Mouse (Mus musculus) fibroblast of lung, adult 2 months (primary cell): Measurements from ENCODE around the gene Gm11639.
"Not testable (repeated sequence)": the region's sequence is repeated elsewhere in the genome, so short reads cannot be mapped to it uniquely, and the experiment has no call there.

Source experiments
- DNase-seq: peaks from one replicate; pipeline ENCODE4 v3.0.0-alpha.2; 2011; ENCODE audit warnings: low read depth

Gm11639 gene

DNA sequence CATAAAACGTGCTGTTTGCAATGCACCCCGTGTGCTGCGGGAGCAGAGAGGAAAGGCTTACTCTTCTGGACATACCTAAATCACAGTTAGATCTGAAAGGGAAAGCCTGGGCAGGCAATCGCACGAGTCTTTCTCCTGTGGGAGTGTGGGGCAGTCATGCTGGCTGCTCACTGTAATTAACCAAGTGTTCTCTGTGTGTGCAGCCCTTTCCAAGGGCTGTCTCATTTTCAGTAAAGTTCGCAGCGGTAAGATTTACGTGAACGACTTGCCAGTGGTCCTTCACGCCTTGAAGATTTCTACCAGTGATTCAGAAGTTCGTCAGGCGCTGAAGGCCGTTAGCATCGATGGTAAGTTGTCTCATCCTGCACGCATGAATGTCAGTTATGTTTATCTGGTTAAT is 18.6 kb downstream of the Gm11639 start:
- DNase-seq: no peak

DNA sequence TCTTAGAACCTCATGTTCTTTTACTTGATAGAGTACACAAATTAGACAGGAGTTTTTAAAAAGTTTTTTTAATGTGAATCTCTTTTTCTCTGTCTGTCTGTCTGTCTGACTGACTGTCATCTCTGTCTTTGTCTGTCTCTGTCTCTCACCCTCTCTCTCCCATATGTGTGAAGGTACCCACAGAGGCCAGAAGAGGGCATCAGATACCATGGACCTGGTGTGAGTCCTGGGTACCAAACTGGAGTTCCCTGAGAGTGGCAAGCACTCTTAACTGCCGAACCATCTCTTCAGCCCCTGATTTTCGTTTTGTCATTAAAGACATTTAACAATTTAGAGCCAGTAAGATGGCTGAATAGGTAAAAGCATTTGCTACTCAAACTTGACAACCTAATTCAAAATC is 21.6 kb downstream of the Gm11639 start:
- no peak for DNase-seq

DNA sequence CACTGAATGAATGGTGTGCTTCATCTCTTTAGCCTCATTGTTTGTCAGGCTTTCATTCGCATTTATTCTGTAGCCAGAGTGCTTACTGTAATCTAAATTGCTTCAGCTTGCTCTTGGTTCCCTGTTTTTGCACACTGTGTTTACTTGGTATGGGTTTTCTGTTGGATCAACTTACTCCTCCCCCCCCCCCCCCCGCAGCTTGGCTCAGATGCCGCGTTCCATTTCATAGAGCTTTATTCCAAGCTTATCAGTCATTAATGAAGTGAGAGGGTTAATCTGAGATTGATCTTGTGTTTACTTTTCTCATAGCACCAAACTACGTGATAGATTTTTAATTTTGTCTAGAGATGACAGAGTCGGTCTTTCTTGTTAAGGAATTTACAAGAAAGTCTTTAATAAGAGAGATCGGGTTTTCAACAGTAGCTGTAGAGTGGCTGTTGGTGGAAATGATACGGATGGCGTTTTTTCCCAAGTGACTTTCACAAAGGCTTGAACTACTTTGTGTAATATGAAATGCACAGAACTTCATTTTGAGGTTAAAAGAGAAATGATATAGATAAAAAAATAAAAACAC is 59.6 kb downstream of the Gm11639 start:
- DNase-seq: no peak

DNA sequence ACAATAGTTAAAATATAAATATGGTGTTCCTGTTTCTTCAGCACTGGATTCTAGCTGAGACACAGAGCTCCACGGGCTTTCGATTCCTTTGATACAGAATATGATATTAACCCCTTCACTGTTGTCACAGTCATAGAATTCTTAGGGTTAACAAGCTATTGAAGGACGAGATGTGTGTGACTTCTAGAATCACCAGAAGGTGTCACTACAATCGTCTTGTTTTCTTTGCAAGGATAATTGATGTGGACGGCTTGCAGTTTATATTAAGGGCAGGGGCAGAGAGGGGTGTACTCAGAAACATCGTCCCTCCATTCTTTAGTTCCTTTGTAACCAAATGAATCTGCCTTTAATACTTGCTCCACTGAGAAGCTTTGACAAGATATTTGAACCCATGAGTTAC is 80.3 kb downstream of the Gm11639 start:
- no peak for DNase-seq

DNA sequence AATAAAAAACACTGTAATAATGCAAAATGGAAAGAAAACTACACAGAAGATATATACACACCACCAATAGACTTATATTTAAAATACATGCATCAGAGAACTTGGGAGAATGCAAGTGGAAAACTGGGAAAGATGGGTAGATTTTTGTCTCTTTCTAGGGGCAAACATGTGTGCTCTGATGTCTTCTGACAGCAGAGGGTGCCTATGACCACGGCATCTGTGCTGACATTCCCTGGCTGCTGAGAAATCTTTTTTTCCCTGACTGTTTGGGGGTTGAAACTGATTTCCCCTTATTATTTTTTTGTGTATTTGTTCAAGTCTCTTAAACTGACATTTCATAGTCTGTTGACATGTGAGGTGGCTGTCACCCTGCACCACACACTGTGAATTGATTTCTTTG is 81.6 kb downstream of the Gm11639 start:
- no peak for DNase-seq

DNA sequence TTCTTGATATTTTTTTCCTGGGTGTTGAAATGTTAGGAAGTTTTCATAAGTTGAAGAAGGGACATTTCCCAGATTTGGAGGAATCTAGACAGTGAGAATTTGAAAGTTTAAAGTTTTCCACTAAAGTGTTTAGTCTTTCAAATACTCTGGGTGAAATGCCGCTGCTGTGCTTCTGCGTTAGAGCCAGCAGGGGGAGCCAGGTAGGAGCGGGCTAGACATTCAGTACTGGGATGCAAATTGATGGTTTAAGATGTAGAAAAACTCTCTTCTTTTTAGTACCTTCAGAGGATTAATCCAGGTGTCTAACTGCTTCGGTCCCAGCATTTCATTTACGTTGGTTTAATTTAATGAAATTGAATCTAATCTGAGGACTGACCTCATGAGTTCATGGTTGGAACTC is 82.6 kb downstream of the Gm11639 start:
- peak; percentile 8 for DNase-seq

DNA sequence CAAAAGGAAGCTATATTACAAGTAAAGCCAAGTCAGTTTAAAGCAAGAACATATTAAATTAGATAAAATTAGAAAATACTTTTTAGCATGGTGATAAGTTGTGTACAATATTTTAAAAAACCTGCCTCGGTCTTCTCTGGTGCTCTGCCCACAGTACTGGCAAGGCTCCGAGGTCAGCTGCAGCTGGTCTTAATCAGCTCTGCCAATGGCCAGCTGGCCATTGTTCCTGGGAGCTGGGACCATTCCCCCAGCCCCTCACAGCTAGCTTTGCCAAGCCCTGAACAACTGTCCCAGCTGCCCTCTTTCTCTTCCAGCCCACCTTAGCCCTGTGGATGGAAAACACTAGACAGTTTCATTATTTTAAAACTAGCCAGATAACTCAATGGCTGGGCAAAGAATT is 93.3 kb downstream of the Gm11639 start:
- DNase-seq: no peak

DNA sequence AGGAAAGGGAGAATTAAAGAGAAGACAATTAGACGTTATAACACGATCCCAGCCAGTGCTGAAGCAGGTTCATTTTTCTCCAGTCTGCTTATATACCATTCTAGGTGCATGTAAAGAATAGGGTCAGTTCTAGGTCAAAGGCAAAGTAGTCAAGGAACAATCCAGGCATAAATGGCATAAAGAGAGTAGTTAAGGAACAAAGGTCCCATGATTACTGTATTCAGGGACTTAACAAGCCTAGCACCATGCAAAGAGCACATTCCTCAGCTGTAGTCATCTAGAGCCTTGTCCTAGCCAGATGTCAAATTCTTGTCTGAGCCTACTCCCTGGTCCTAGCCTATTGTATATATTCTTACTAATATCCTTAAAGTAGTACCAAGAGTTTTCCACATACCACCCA is 259.2 kb downstream of the Gm11639 start:
- DNase-seq: no peak

DNA sequence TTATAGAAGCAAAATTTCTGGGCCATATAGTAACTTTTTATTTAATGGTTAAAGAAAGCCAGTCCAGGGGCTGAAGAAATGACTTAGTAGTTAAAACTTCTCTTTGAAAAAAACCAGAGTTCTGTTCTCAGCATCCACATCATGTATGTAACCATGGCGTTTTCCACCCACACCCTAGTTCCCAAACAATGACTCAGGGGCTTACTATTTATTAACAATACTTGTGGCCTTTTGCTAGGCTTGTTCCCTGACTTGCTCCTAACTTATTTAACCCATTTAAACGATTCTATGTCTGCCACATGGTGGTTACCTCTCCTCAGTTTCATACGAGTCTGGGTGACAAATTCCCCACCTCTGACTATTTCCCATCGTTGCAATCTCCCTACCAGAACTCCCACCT is 266.8 kb downstream of the Gm11639 start:
- peak; percentile 25 for DNase-seq

DNA sequence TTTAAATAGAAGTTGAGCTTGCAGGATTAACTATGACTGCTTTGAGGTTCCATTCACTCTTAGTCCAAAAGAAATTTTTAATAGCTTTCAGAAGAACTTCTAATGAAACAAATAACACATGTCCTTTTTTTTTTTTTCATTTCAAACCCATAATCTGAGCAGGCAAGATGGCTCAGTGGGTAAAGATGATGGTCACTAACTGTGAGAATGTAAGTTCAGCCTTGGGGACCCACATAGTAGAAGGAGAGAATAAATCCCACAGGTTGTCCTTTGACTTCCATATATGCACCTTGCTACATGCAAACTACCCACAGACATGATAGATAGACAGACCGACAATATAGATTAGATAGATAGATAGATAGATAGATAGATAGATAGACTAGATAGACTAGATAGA is 282.4 kb downstream of the Gm11639 start:
- DNase-seq: no peak

DNA sequence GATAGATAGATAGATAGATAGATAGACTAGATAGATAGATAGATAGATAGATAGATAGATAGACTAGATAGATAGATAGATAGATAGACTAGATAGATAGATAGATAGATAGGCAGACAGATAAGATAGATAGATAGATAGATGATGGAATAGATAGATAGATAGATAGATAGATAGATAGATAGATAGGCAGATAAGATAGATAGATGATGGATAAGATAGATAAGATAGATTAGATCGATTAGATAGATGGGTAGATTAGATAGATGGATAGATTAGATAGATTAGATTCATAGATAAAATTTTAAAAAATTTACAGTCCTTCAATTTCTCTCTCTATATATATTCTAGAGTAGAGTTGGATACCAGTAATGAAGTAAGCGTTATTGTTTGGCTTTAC is 282.9 kb downstream of the Gm11639 start:
- no peak for DNase-seq

GRCm38 (mm10) chr11:104971322-104971721 is 285.8 kb downstream of the Gm11639 start:
- DNase-seq: no peak

GRCm38 (mm10) chr11:104972480-104972879 is 287.0 kb downstream of the Gm11639 start:
- no peak for DNase-seq

- no peak for DNase-seq
Measured at GRCm38 (mm10) chr11:104977976-104978375, 292.5 kb downstream of the Gm11639 start.

- DNase-seq: no peak
Measured at GRCm38 (mm10) chr11:104981342-104982055, 296.0 kb downstream of the Gm11639 start.

DNA sequence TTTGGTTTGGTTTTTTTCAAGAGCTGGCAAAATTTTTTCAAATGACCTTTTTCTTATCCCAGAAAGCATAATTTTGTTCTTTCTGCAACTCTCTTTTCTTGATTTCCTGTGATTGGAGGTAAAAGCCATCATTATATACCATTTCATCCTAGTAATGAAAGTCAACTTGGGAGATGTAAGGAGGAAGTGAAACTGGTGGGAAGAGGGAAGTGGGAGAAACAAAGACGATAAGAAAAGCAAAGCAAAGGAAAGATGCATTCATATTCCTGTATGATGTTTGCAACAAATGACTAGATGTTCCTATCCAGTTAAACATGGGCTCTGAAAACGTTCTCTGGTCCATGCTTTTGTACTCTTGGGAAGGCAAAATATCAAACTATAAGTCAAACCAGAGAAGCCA is 323.7 kb downstream of the Gm11639 start:
- DNase-seq: no peak

DNA sequence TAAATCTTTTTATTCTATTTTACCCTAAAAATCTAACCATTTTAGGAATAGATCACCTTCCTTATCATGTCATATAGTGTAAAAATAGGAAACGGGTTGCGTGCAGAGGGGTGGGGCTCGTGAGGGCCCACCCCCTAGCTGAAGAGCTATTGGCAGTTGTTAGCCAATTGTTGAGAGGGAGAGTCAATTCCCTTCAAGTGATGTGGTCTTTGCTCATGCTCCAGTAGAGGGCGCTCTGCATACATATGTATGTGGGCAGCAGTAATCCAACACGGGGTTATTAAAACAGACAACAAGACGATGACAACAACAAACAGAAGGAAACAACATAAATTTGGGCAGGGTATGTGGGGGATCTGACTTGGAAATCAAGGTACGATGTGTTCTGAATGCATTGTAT is 335.6 kb downstream of the Gm11639 start:
- no peak for DNase-seq

DNA sequence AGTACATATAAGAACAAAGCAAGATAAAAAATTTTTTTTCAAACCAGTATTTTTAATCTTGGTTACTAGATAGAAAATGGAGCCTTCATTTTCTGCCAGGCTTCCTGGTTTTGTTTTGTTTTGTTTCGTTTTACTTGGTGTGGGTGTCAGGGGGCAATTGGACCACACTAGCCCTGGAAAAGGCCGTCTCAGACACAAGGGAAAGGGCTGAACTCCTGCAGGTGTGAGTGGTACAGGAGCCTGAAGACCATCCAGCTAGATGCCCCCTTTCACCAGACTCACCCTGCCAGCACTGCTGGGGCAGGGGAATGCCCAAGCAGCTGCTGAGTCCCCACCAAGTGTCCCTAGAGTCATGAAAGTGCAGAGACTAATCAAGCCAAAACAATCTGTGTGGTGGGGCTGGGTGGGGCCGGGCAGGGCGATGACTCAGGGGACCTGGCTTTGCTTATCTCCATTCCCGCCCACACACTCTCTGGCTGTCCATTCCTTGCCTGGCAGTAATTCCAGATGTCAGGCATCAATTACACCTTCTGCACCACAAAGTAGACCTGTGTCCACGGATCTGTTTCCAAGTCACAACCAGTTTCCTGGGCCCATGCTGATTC is 343.3 kb downstream of the Gm11639 start:
- DNase-seq: peak; percentile 10

DNA sequence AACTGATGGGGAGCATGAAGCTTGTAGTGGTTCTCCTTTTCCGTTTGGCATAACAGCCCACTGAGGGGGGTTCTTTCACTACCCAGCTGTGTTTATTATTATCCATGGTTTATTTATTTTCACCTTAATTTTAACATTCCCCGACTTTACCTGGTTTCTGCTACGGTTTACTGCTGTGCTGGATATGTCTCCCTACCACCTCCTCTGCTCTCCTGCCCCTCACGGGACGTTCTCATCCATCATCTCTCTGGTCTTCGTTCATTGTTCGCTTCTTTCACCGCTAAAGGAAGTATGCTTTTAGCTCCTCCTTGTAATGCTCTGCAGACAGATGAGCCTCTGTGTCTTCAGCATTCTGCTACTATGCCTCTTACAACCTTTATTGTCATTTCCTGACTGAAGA is 344.0 kb downstream of the Gm11639 start:
- DNase-seq: no peak

DNA sequence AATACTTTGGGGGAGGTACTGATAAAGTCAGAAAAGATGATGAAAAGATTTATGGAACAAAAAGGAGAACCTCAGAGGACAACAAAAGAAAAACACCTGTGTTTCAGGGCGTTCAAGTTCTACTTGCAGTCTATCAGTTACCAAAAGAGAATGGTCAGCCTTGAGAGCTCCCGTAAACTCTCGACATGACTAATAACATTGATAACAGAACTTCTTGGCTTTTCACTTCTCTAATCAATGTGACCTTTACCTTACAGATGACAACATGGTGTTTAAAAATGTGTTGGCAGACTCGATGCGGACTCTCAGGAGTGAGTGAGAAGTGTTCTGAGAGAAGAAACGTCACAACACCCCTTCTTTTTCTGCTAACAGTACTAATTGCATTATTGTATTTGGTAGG is 344.7 kb downstream of the Gm11639 start:
- DNase-seq: no peak

DNA sequence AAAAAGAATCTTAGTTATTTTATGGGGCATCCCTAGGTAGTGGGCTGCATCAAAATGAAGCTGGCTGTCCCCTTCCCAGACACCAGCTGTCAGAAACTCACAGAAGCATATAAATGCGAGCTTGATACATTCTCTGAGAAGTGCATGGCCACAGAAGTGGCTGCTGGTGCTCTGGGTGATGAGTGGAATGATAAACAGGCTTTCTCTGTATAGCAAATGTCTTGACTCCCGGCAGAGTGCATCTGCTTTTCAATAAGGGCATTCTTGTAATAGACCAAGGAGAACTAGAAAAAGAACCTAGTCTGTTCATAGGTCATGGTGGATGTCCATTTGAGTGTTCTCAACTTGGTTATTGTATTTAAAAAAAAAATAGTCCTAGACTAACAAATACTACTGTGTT is 345.6 kb downstream of the Gm11639 start:
- DNase-seq: no peak

- no peak for DNase-seq
Measured at GRCm38 (mm10) chr11:105035081-105035480, 349.6 kb downstream of the Gm11639 start.

DNA sequence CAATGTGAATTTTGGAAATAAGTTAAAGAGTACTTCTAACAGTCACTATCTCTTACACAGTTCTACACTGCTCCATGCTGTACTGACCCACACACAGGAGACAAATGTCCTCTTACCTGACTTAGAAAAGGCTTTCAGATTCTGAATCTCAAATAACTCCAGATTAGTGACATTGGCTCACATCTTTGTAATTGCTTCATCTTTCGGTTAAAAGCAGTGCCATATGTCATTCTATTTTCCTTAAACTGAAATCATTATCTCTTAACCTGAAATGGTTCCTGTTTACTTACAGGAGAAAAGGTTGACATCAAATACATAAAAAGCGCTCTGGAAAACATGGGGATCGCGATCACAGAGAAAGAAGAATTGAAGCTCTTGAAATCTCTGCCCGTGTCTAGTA is 377.8 kb downstream of the Gm11639 start, which contains the start of gene Efcab3:
Efcab3 (plus strand) TSS at position 301 of the 400 bp plus-strand sequence.
- DNase-seq: no peak

GRCm38 (mm10) chr11:105112448-105112847 is 426.9 kb downstream of the Gm11639 start:
- not testable (repeated sequence) for DNase-seq
